Mouse (Mus musculus) layer of hippocampus, postnatal 25 days (tissue): ENCODE data around the gene Astl. TPM values are rescaled to one million over a fixed set of nuclear protein-coding genes. Genes with fewer than 3 reads are reported as not detected.

Experiments
- DNase-seq, 2 experiments: peaks; one replicate each; pipeline ENCODE4 v3.0.0; 2022; ENCODE audit warnings: mixed read lengths in 2 of 2, low spot score in 1 of 2; ENCODE audit errors: extremely low spot score in 1 of 2
- total RNA-seq, 2 experiments: library from RNA; stranded (reverse); gene quantifications; 2 replicates each; pipeline ENCODE4 v1.2.3; 2021

The Astl gene
- total RNA-seq, 2 experiments from 2014 or later, result not detected

DNA sequence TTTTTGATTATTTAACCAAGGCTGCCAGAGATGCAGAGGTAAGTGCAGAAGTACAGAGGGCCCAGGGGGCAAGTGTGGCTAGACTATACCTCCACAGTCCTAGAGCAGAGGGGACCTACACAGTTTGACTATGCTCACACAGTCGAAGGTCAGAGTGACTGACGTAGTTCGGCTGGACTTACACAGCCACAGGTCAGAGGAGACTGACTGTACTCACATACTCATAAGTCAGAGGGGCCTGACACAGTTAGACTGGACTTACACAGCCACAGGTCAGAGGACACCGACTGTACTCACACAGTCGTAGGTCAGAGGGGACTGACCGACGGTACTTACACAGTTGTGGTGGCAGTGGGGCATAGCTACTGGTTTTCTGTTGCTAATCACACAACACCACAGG lies 60.3 kb downstream of the Astl start:
- DNase-seq, result no peak

Other genes starting within 250 kb of the Astl start
- 1 to 10 TPM; 2.1 to 2.6 TPM for gene Ncaph, start 204.7 kb upstream of the Astl start, total RNA-seq
- 1 to 10 TPM; 2.5 to 2.8 TPM for gene Itpripl1, start 195.2 kb upstream of the Astl start, total RNA-seq
- gene 1810024B03Rik, start 130.4 kb upstream of the Astl start, total RNA-seq, result 1 to 10 TPM in 1 of 2 experiments, under 1 TPM in 1; 0.49 to 1.2 TPM
- gene Snrnp200, start 130.3 kb upstream of the Astl start, total RNA-seq, result 10 to 100 TPM; 84.2 to 88.6 TPM
- 10 to 100 TPM; 76.0 to 87.5 TPM for gene Ciao1, start 90.8 kb upstream of the Astl start, total RNA-seq
- gene Tmem127, start 90.7 kb upstream of the Astl start, total RNA-seq, result 10 to 100 TPM; 83.4 to 83.5 TPM
- gene Stard7, start 68.4 kb upstream of the Astl start, total RNA-seq, result 100 to 1,000 TPM; 110 to 114 TPM
- 1 to 10 TPM; 1.2 to 1.3 TPM for gene Dusp2, start 2.5 kb upstream of the Astl start, total RNA-seq
- under 1 TPM; 0.14 to 0.15 TPM for gene Adra2b, start 24.6 kb downstream of the Astl start, total RNA-seq
- gene Gpat2, start 86.6 kb downstream of the Astl start, total RNA-seq, result under 1 TPM; 0.26 to 0.27 TPM
- gene Fahd2a, start 105.9 kb downstream of the Astl start, total RNA-seq, result 10 to 100 TPM; 17.7 to 17.9 TPM
- gene Kcnip3, start 183.5 kb downstream of the Astl start, total RNA-seq, result 10 to 100 TPM; 63.9 to 73.7 TPM
- under 1 TPM in 1 of 2 experiments, not detected in 1; 0.05 TPM for gene Prom2, start 202.8 kb downstream of the Astl start, total RNA-seq
- 1 to 10 TPM; 8.3 to 8.9 TPM for gene Zfp661, start 248.5 kb downstream of the Astl start, total RNA-seq
- gene Mrps5, start 248.6 kb downstream of the Astl start, total RNA-seq, result 100 to 1,000 TPM in 1 of 2 experiments, 10 to 100 TPM in 1; 81.1 to 102 TPM